Mouse (Mus musculus) midbrain, embryonic 14.5 days (tissue): ENCODE results near the gene Gpank1. TPM values are rescaled to one million over a fixed set of nuclear protein-coding genes. Genes with fewer than 3 reads are reported as not detected.
A peak's percentile ranks its signal among the peaks of the same experiment; 100 is the strongest.

Experiments
- ATAC-seq: fragments of 200-750 bp; cut with Nextera tagmentation; 2 replicates; pipeline ENCODE4 v1.8.0; 2017; ENCODE audit warnings: moderate number of reproducible peaks, moderate library complexity; ENCODE audit not compliant: low FRiP score, low TSS enrichment
- DNase-seq: peaks from one replicate; pipeline ENCODE4 v3.0.0-alpha.2; 2015
- H3K27ac ChIP-seq: fragments of 300-500 bp; sonication (generic); replicated peaks from 2 replicates; pipeline ENCODE4 v1.5.1; 2014; ENCODE audit warnings: mild to moderate bottlenecking, low read depth, low read length, moderate library complexity
- H3K27me3 ChIP-seq: fragments of 300-500 bp; sonication (generic); 2 replicates; pipeline ENCODE4 v1.6.1; 2014; ENCODE audit warnings: low read length, control low read depth, mixed read lengths; ENCODE audit not compliant: control insufficient read depth, insufficient read depth
- H3K36me3 ChIP-seq: fragments of 300-500 bp; sonication (generic); 2 replicates; pipeline ENCODE4 v1.6.1; 2014; ENCODE audit warnings: low read length, control low read depth; ENCODE audit not compliant: control insufficient read depth, insufficient read depth
- H3K4me1 ChIP-seq: fragments of 300-500 bp; sonication (generic); 2 replicates; pipeline ENCODE4 v1.6.1; 2014; ENCODE audit warnings: mild to moderate bottlenecking, antibody characterized with exemption, low read length, control low read depth; ENCODE audit not compliant: control insufficient read depth, insufficient read depth
- H3K4me2 ChIP-seq: fragments of 300-500 bp; sonication (generic); 2 replicates; pipeline ENCODE4 v1.6.1; 2014; ENCODE audit warnings: mild to moderate bottlenecking, low read length, moderate library complexity
- H3K4me3 ChIP-seq: fragments of 300-500 bp; sonication (generic); replicated peaks from 2 replicates; pipeline ENCODE4 v1.5.1; 2014; ENCODE audit warnings: low read depth, low read length
- H3K9ac ChIP-seq: fragments of 300-500 bp; sonication (generic); replicated peaks from 2 replicates; pipeline ENCODE4 v1.6.1; 2014; ENCODE audit warnings: mild to moderate bottlenecking, low read length, moderate library complexity
- H3K9me3 ChIP-seq: fragments of 300-500 bp; sonication (generic); 2 replicates; pipeline ENCODE4 v1.6.1; 2016; ENCODE audit warnings: low read length, control low read depth, mixed read lengths; ENCODE audit not compliant: control insufficient read depth
- WGBS: fragments of 180-500 bp; shearing (Covaris S2); extraction: QIAGEN DNeasy Blood & Tissue Kit; methylation state at CpG from one replicate; pipeline ENCODE4 v1.1.7; 2014; 5-methylcytosine and 5-hydroxymethylcytosine counted together
- polyA plus RNA-seq: library from polyadenylated mRNA; unstranded; fragments of >200 nt; fragmentation: Nextera tagmentation; extraction: Ambion mirVana; gene quantifications from 2 replicates; pipeline ENCODE4 v1.2.1, GENCODE M21; 2014

Gpank1 gene
- polyA plus RNA-seq, 1 experiment from 2014 or later: 24.2 TPM

GRCm38 (mm10) chr17:35082841-35083576 is 38.2 kb upstream of the Gpank1 start:
- Histone ChIP-seq H3K4me2 (no peak overlapping the region), H3K27me3 (no peaks in the 10 kb centered on the region), H3K9ac (no peak overlapping the region), H3K27ac (no peak overlapping the region), H3K4me3 (no peak overlapping the region), H3K36me3 (no peaks in the 10 kb centered on the region), H3K9me3 (no peaks in the 10 kb centered on the region), H3K4me1 (no peaks in the 10 kb centered on the region)
- ATAC-seq (no peak), DNase-seq (no peak)
- 89% methylated on average over 16 of the region's 16 CpGs for WGBS

- Histone ChIP-seq H3K36me3 (no peaks in the 10 kb centered on the region), H3K9ac (no peak overlapping the region), H3K4me3 (no peak overlapping the region), H3K4me1 (no peaks in the 10 kb centered on the region), H3K27ac (no peak overlapping the region), H3K9me3 (no peaks in the 10 kb centered on the region), H3K27me3 (no peaks in the 10 kb centered on the region), H3K4me2 (no peak overlapping the region)
- ATAC-seq: no peak
- DNase-seq: no peak
- WGBS: 82% methylated on average over 3 of the region's 3 CpGs
Observed at GRCm38 (mm10) chr17:35083929-35084497, 37.2 kb upstream of the Gpank1 start.

- 85% methylated on average over 7 of the region's 7 CpGs for WGBS
- Histone ChIP-seq H3K4me1 (peaks cover 6% of the 10 kb centered on the region), H3K9me3 (no peaks in the 10 kb centered on the region), H3K36me3 (no peaks in the 10 kb centered on the region), H3K27ac (no peak within 1 kb of the TSS), H3K27me3 (no peaks in the 10 kb centered on the region), H3K4me3 (no peak within 1 kb of the TSS), H3K4me2 (no peak within 1 kb of the TSS), H3K9ac (no peak within 1 kb of the TSS)
- ATAC-seq (no peak), DNase-seq (no peak)
Observed at GRCm38 (mm10) chr17:35085208-35085865, 35.9 kb upstream of the Gpank1 start, which contains the start of gene Ly6g6f. Ly6g6f (minus strand) TSS chr17:35085610.

GRCm38 (mm10) chr17:35088151-35088550 is 33.1 kb upstream of the Gpank1 start:
- DNase-seq (no peak), ATAC-seq (no peak)
- Histone ChIP-seq H3K27me3 (no peaks in the 10 kb centered on the region), H3K9me3 (no peaks in the 10 kb centered on the region), H3K9ac (no peak overlapping the region), H3K27ac (no peak overlapping the region), H3K36me3 (peaks cover 17% of the 10 kb centered on the region), H3K4me1 (peaks cover 12% of the 10 kb centered on the region), H3K4me3 (no peak overlapping the region), H3K4me2 (no peak overlapping the region)
- WGBS: 53% methylated on average over 2 of the region's 2 CpGs

GRCm38 (mm10) chr17:35088825-35089644 is 32.2 kb upstream of the Gpank1 start, which contains the start of gene Abhd16a:
Abhd16a (plus strand) TSS chr17:35089263.
- H3K4me1 ChIP-seq: peaks cover 12% of the 10 kb centered on the region
- peak; percentile 97 for DNase-seq
- peaks cover 26% of the 10 kb centered on the region for H3K36me3 ChIP-seq
- peak within 1 kb of the TSS; percentile 93 for H3K9ac ChIP-seq
- H3K4me3 ChIP-seq: peak within 1 kb of the TSS; percentile 61
- peak; percentile 98 for ATAC-seq
- H3K27ac ChIP-seq: peak within 1 kb of the TSS; percentile 98
- no peaks in the 10 kb centered on the region for H3K9me3 ChIP-seq
- 3% methylated on average over 66 of the region's 67 CpGs for WGBS
- peak within 1 kb of the TSS; percentile 76 for H3K4me2 ChIP-seq
- H3K27me3 ChIP-seq: no peaks in the 10 kb centered on the region

GRCm38 (mm10) chr17:35090166-35090932 is 30.9 kb upstream of the Gpank1 start:
- ATAC-seq (no peak), DNase-seq (peak; percentile 21)
- peaks cover 12% of the 10 kb centered on the region for H3K4me1 ChIP-seq
- peak overlapping the region; percentile 93 for H3K9ac ChIP-seq
- H3K4me2 ChIP-seq: peak overlapping the region; percentile 76
- H3K27ac ChIP-seq: peak overlapping the region; percentile 45; the same call in 1 of the 2 replicates
- no peaks in the 10 kb centered on the region for H3K9me3 ChIP-seq
- H3K27me3 ChIP-seq: no peaks in the 10 kb centered on the region
- 67% methylated on average over 8 of the region's 8 CpGs for WGBS
- H3K4me3 ChIP-seq: peak overlapping the region; percentile 61
- H3K36me3 ChIP-seq: peaks cover 38% of the 10 kb centered on the region

GRCm38 (mm10) chr17:35092403-35093198 is 28.7 kb upstream of the Gpank1 start:
- no peak overlapping the region for H3K9ac ChIP-seq
- H3K9me3 ChIP-seq: no peaks in the 10 kb centered on the region
- 91% methylated on average over 14 of the region's 14 CpGs for WGBS
- peaks cover 12% of the 10 kb centered on the region for H3K4me1 ChIP-seq
- ATAC-seq: no peak
- DNase-seq: no peak
- H3K27ac ChIP-seq: no peak overlapping the region
- no peaks in the 10 kb centered on the region for H3K27me3 ChIP-seq
- H3K4me3 ChIP-seq: no peak overlapping the region
- H3K36me3 ChIP-seq: peaks cover 60% of the 10 kb centered on the region
- no peak overlapping the region for H3K4me2 ChIP-seq
